In genomic region chr3:95239971-95240370, GRCm38 (mm10) we compare ENCODE assay signal across 28 mouse cellular contexts. TPM values are rescaled to one million over a fixed set of nuclear protein-coding genes. Genes with fewer than 3 reads are reported as not detected.
DNase-seq lines count a peak whose midpoint lies in the region; ATAC-seq and TF ChIP-seq lines count a peak whose summit lies in the region.
"Had no signal": no experiment of that assay in that cellular context is flagged by ENCODE, and none has a peak within 500 bp of the region (broad histone marks: within the 10 kb centered on the region; RNA-seq: fewer than 3 reads in every experiment).

No protein-coding gene starts in this region.

- H3K9ac ChIP-seq in kidney, embryonic 15.5 days, result no peak overlapping the region
- H3K9ac ChIP-seq in liver, embryonic 11.5 days (ENCODE audit: low read depth, low read length), result no peak overlapping the region
- no peak overlapping the region for H3K9ac ChIP-seq in liver, postnatal 0 days (replicated peaks)
- no peak overlapping the region for H3K9ac ChIP-seq in liver, embryonic 12.5 days
- H3K9ac ChIP-seq in midbrain, embryonic 16.5 days (ENCODE audit: low read depth, low read length), result no peak overlapping the region
- H3K9ac ChIP-seq: embryonic facial prominence, embryonic 15.5 days; forebrain, embryonic 12.5 days; forebrain, postnatal 0 days; liver, embryonic 13.5 days; lung, embryonic 14.5 days had no signal

- TF ChIP-seq EP300 in liver, postnatal 0 days (IDR thresholded peaks at IDR 0.05; ENCODE audit: low read depth), result no peak

- TF ChIP-seq CTCF in liver, postnatal 0 days (IDR thresholded peaks at IDR 0.05; ENCODE audit: low read depth), result no peak

- 84% methylated on average over 12 of the region's 12 CpGs for whole genome bisulfite sequencing in kidney, embryonic 15.5 days
- 83% methylated on average over 12 of the region's 12 CpGs for WGBS in liver, embryonic 11.5 days
- WGBS in liver, postnatal 0 days (ENCODE audit: insufficient replicate concordance), result 71% methylated on average over 12 of the region's 12 CpGs
- 75% methylated on average over 12 of the region's 12 CpGs for WGBS in liver, embryonic 12.5 days (ENCODE audit: insufficient replicate concordance)
- 87% methylated on average over 12 of the region's 12 CpGs for WGBS in midbrain, embryonic 16.5 days

- peak; percentile 23 for DNase-seq in kidney, adult 11 months
- no peak for DNase-seq in liver, embryonic 11.5 days (ENCODE audit: low spot score)
- DNase-seq in liver, postnatal 0 days, result no peak
- DNase-seq in layer of hippocampus, postnatal 10 days (ENCODE audit: low spot score in 2 of 2), result no peak
- DNase-seq: adrenal gland, adult 8-10 months; cerebellum, adult 2 months; cerebellum, postnatal 25 days; forebrain, postnatal 0 days; gastrocnemius, postnatal 14 days; heart, postnatal 14 days; kidney, adult 8-10 months; liver, embryonic 13.5 days; lung, embryonic 14.5 days; lung, postnatal 14 days; midbrain, embryonic 14.5 days; right cerebral cortex, adult 18-20 months had no signal

- ATAC-seq in kidney, embryonic 15.5 days (replicated peaks; ENCODE audit: low FRiP score), result no peak
- no peak for ATAC-seq in liver, embryonic 11.5 days (replicated peaks; ENCODE audit: low FRiP score)
- ATAC-seq in liver, postnatal 0 days, result no peak
- ATAC-seq in liver, embryonic 12.5 days, result no peak
- no peak for ATAC-seq in midbrain, embryonic 16.5 days
- ATAC-seq: activated CD4-positive, CD25-positive, alpha-beta regulatory T cell, adult 4 months; forebrain, postnatal 0 days had no signal

- peaks cover 36% of the 10 kb centered on the region for H3K36me3 ChIP-seq in kidney, embryonic 15.5 days
- H3K36me3 ChIP-seq in liver, embryonic 11.5 days (ENCODE audit: control insufficient read depth, insufficient read depth, low read length), result peaks cover 25% of the 10 kb centered on the region
- H3K36me3 ChIP-seq in liver, postnatal 0 days (replicated peaks; ENCODE audit: insufficient read depth, low read length), result peaks cover 16% of the 10 kb centered on the region
- peaks cover 35% of the 10 kb centered on the region for H3K36me3 ChIP-seq in liver, embryonic 12.5 days
- H3K36me3 ChIP-seq in midbrain, embryonic 16.5 days (ENCODE audit: control insufficient read depth, insufficient read depth, low read length), result peaks cover 24% of the 10 kb centered on the region

- no peak overlapping the region for H3K27ac ChIP-seq in kidney, embryonic 15.5 days
- H3K27ac ChIP-seq in liver, embryonic 11.5 days (ENCODE audit: low read depth, low read length), result no peak overlapping the region
- no peak overlapping the region for H3K27ac ChIP-seq in liver, postnatal 0 days (ENCODE audit: low read depth)
- 0 out of 2 replicates have a peak overlapping the region, but pooled peaks have one; percentile 1 for H3K27ac ChIP-seq in liver, embryonic 12.5 days
- H3K27ac ChIP-seq in midbrain, embryonic 16.5 days (ENCODE audit: low read length), result no peak overlapping the region
- H3K27ac ChIP-seq: embryonic facial prominence, embryonic 15.5 days; forebrain, embryonic 12.5 days; liver, embryonic 13.5 days had no signal

- H3K9me3 ChIP-seq in kidney, embryonic 15.5 days (replicated peaks), result no peaks in the 10 kb centered on the region
- H3K9me3 ChIP-seq in liver, embryonic 11.5 days (ENCODE audit: control insufficient read depth, low read length), result no peaks in the 10 kb centered on the region
- no peaks in the 10 kb centered on the region for H3K9me3 ChIP-seq in liver, postnatal 0 days (ENCODE audit: low read length)
- no peaks in the 10 kb centered on the region for H3K9me3 ChIP-seq in liver, embryonic 12.5 days (replicated peaks)
- H3K9me3 ChIP-seq in midbrain, embryonic 16.5 days (replicated peaks; ENCODE audit: control insufficient read depth, low read length, poor library complexity, severe bottlenecking), result no peaks in the 10 kb centered on the region
- H3K9me3 ChIP-seq: embryonic facial prominence, embryonic 10.5 days; embryonic facial prominence, embryonic 15.5 days; forebrain, embryonic 12.5 days; hindbrain, embryonic 10.5 days; liver, embryonic 13.5 days had no signal

- no peak overlapping the region for H3K4me3 ChIP-seq in kidney, embryonic 15.5 days (replicated peaks)
- no peak overlapping the region for H3K4me3 ChIP-seq in liver, embryonic 11.5 days (ENCODE audit: low read depth, low read length)
- no peak overlapping the region for H3K4me3 ChIP-seq in liver, postnatal 0 days (ENCODE audit: low read depth, low read length)
- no peak overlapping the region for H3K4me3 ChIP-seq in liver, embryonic 12.5 days
- H3K4me3 ChIP-seq in midbrain, embryonic 16.5 days (ENCODE audit: low read depth, low read length), result no peak overlapping the region
- H3K4me3 ChIP-seq: embryonic facial prominence, embryonic 15.5 days; forebrain, embryonic 12.5 days; liver, embryonic 13.5 days had no signal

- H3K4me2 ChIP-seq in kidney, embryonic 15.5 days, result no peak overlapping the region
- 0 out of 2 replicates have a peak overlapping the region, but pooled peaks have one; percentile 1 for H3K4me2 ChIP-seq in liver, embryonic 11.5 days
- H3K4me2 ChIP-seq in liver, postnatal 0 days (ENCODE audit: low read depth, low read length), result no peak overlapping the region
- peak overlapping the region; percentile 46; the same call in 1 of the 2 replicates for H3K4me2 ChIP-seq in liver, embryonic 12.5 days
- no peak overlapping the region for H3K4me2 ChIP-seq in midbrain, embryonic 16.5 days (ENCODE audit: low read length)
- H3K4me2 ChIP-seq: embryonic facial prominence, embryonic 15.5 days; forebrain, embryonic 12.5 days had no signal

- H3K4me1 ChIP-seq in kidney, embryonic 15.5 days, result peaks cover 18% of the 10 kb centered on the region
- H3K4me1 ChIP-seq in liver, embryonic 11.5 days (replicated peaks; ENCODE audit: control insufficient read depth, insufficient read depth, low read length), result 0 out of 2 replicates have a peak, but pooled peaks cover 7% of the 10 kb centered on the region
- H3K4me1 ChIP-seq in liver, postnatal 0 days (ENCODE audit: insufficient read depth), result no peaks in the 10 kb centered on the region
- peaks cover 12% of the 10 kb centered on the region for H3K4me1 ChIP-seq in liver, embryonic 12.5 days
- no peaks in the 10 kb centered on the region for H3K4me1 ChIP-seq in midbrain, embryonic 16.5 days (ENCODE audit: control insufficient read depth, insufficient read depth, low read length)

- H3K27me3 ChIP-seq in kidney, embryonic 15.5 days, result no peaks in the 10 kb centered on the region
- no peaks in the 10 kb centered on the region for H3K27me3 ChIP-seq in liver, embryonic 11.5 days (replicated peaks; ENCODE audit: control insufficient read depth, insufficient read depth, low read length)
- H3K27me3 ChIP-seq in liver, postnatal 0 days (ENCODE audit: insufficient read depth, low read length), result no peaks in the 10 kb centered on the region
- H3K27me3 ChIP-seq in liver, embryonic 12.5 days (replicated peaks), result no peaks in the 10 kb centered on the region
- no peaks in the 10 kb centered on the region for H3K27me3 ChIP-seq in midbrain, embryonic 16.5 days (ENCODE audit: control insufficient read depth, insufficient read depth, low read depth, low read length)
- H3K27me3 ChIP-seq: embryonic facial prominence, embryonic 15.5 days; forebrain, embryonic 12.5 days; liver, embryonic 13.5 days had no signal

RNA-seq across cellular contexts. Expression of gene Gm128, which starts 1.4 kb away (rescaled TPM):
- 0.50 and 0.53 TPM in 2 replicates for polyA plus RNA-seq in kidney, embryonic 15.5 days (2015; fragmentation: Nextera tagmentation; extraction: Ambion mirVana)
- 0.95 and 1.0 TPM in 2 replicates for polyA plus RNA-seq in liver, embryonic 11.5 days (2014; fragmentation: Nextera tagmentation; extraction: Ambion mirVana)
- 0.08 TPM in 1 of 2 replicates, not detected in the other for polyA plus RNA-seq in liver, postnatal 0 days (2015; fragmentation: Nextera tagmentation; extraction: Ambion mirVana)
- 0.33 and 0.38 TPM in 2 replicates for polyA plus RNA-seq in liver, embryonic 12.5 days (2016; fragmentation: Nextera tagmentation; extraction: Ambion mirVana)
- 0.21 and 0.24 TPM in 2 replicates for polyA plus RNA-seq in midbrain, embryonic 16.5 days (2015; fragmentation: Nextera tagmentation; extraction: Ambion mirVana)
- total RNA-seq in layer of hippocampus, postnatal 10 days (2021), result under 1 TPM; 0.16 to 0.18 TPM
- total RNA-seq: heart, postnatal 14 days; left cerebral cortex, postnatal 10 days had no signal

RNA-seq across cellular contexts. Expression of gene Mllt11, which starts 8.0 kb away (rescaled TPM):
- polyA plus RNA-seq in kidney, embryonic 15.5 days (2015; fragmentation: Nextera tagmentation; extraction: Ambion mirVana), result 12.9 and 16.0 TPM in 2 replicates
- 8.6 and 8.7 TPM in 2 replicates for polyA plus RNA-seq in liver, embryonic 11.5 days (2014; fragmentation: Nextera tagmentation; extraction: Ambion mirVana)
- 2.0 and 2.3 TPM in 2 replicates for polyA plus RNA-seq in liver, postnatal 0 days (2015; fragmentation: Nextera tagmentation; extraction: Ambion mirVana)
- 4.3 and 4.5 TPM in 2 replicates for polyA plus RNA-seq in liver, embryonic 12.5 days (2016; fragmentation: Nextera tagmentation; extraction: Ambion mirVana)
- polyA plus RNA-seq in midbrain, embryonic 16.5 days (2015; fragmentation: Nextera tagmentation; extraction: Ambion mirVana), result 336 and 438 TPM in 2 replicates
- total RNA-seq in layer of hippocampus, postnatal 10 days (2021), result 100 to 1,000 TPM; 621 to 626 TPM

RNA-seq across cellular contexts. Expression of gene Bnipl, which starts 11.0 kb away (rescaled TPM):
- polyA plus RNA-seq in kidney, embryonic 15.5 days (2015; fragmentation: Nextera tagmentation; extraction: Ambion mirVana), result 1.2 and 1.4 TPM in 2 replicates
- 0.08 and 0.25 TPM in 2 replicates for polyA plus RNA-seq in liver, embryonic 11.5 days (2014; fragmentation: Nextera tagmentation; extraction: Ambion mirVana)
- polyA plus RNA-seq in liver, postnatal 0 days (2015; fragmentation: Nextera tagmentation; extraction: Ambion mirVana), result not detected in 2 replicates
- not detected in 2 replicates for polyA plus RNA-seq in liver, embryonic 12.5 days (2016; fragmentation: Nextera tagmentation; extraction: Ambion mirVana)
- 0.30 TPM in 1 of 2 replicates, not detected in the other for polyA plus RNA-seq in midbrain, embryonic 16.5 days (2015; fragmentation: Nextera tagmentation; extraction: Ambion mirVana)
- under 1 TPM in 1 of 2 experiments, not detected in 1; 0.25 TPM for total RNA-seq in layer of hippocampus, postnatal 10 days (2021)
- total RNA-seq: gastrocnemius, postnatal 14 days; granulocyte monocyte progenitor cell, adult 5-6 weeks had no signal
- polyA plus RNA-seq: activated CD4-positive, CD25-positive, alpha-beta regulatory T cell, adult 4 months; forebrain, postnatal 0 days; heart, embryonic 14.5 days; hindbrain, embryonic 16.5 days; liver, embryonic 13.5 days; midbrain, embryonic 14.5 days had no signal

RNA-seq across cellular contexts. Expression of gene Cdc42se1, which starts 11.4 kb away (rescaled TPM):
- polyA plus RNA-seq in kidney, embryonic 15.5 days (2015; fragmentation: Nextera tagmentation; extraction: Ambion mirVana), result 87.4 and 92.0 TPM in 2 replicates
- 93.6 and 102 TPM in 2 replicates for polyA plus RNA-seq in liver, embryonic 11.5 days (2014; fragmentation: Nextera tagmentation; extraction: Ambion mirVana)
- 31.7 and 32.3 TPM in 2 replicates for polyA plus RNA-seq in liver, postnatal 0 days (2015; fragmentation: Nextera tagmentation; extraction: Ambion mirVana)
- 59.6 and 60.9 TPM in 2 replicates for polyA plus RNA-seq in liver, embryonic 12.5 days (2016; fragmentation: Nextera tagmentation; extraction: Ambion mirVana)
- polyA plus RNA-seq in midbrain, embryonic 16.5 days (2015; fragmentation: Nextera tagmentation; extraction: Ambion mirVana), result 46.6 and 50.9 TPM in 2 replicates
- 10 to 100 TPM; 79.8 to 80.1 TPM for total RNA-seq in layer of hippocampus, postnatal 10 days (2021)

RNA-seq across cellular contexts. Expression of gene Gabpb2, which starts 22.3 kb away (rescaled TPM):
- polyA plus RNA-seq in kidney, embryonic 15.5 days (2015; fragmentation: Nextera tagmentation; extraction: Ambion mirVana), result 10.0 and 10.6 TPM in 2 replicates
- 9.1 and 9.3 TPM in 2 replicates for polyA plus RNA-seq in liver, embryonic 11.5 days (2014; fragmentation: Nextera tagmentation; extraction: Ambion mirVana)
- 2.5 and 3.9 TPM in 2 replicates for polyA plus RNA-seq in liver, postnatal 0 days (2015; fragmentation: Nextera tagmentation; extraction: Ambion mirVana)
- 11.0 and 11.4 TPM in 2 replicates for polyA plus RNA-seq in liver, embryonic 12.5 days (2016; fragmentation: Nextera tagmentation; extraction: Ambion mirVana)
- polyA plus RNA-seq in midbrain, embryonic 16.5 days (2015; fragmentation: Nextera tagmentation; extraction: Ambion mirVana), result 2.4 and 3.0 TPM in 2 replicates
- total RNA-seq in layer of hippocampus, postnatal 10 days (2021), result 10 to 100 TPM; 10.1 to 10.6 TPM

Comparison
In these comparisons a context has a peak if more than half of its experiments do, and no peak if none do; other contexts are left out.
1. H3K4me2 ChIP-seq: peak in liver, embryonic 11.5 days (single experiment) and liver, embryonic 12.5 days (single experiment); none in kidney, embryonic 15.5 days (single experiment), liver, postnatal 0 days (single experiment) and midbrain, embryonic 16.5 days (single experiment).
2. RNA of gene Mllt11, which starts 8.0 kb away (polyA plus RNA-seq): 336 to 438 TPM in midbrain, embryonic 16.5 days; 12.9 to 16.0 TPM in kidney, embryonic 15.5 days, 8.6 to 8.7 TPM in liver, embryonic 11.5 days, 4.3 to 4.5 TPM in liver, embryonic 12.5 days and 2.0 to 2.3 TPM in liver, postnatal 0 days; every median in the first group is over 10 times any median in the second.